Mouse (Mus musculus) urinary bladder, postnatal 14 days (tissue): ENCODE data around the gene Mapkap1.

Experiments
- DNase-seq: peaks from one replicate; pipeline ENCODE4 v3.0.0; 2021; ENCODE audit warnings: low spot score

Gene Mapkap1

GRCm38 (mm10) chr2:34632051-34632450 lies 225.5 kb downstream of the Mapkap1 start:
- DNase-seq: no peak

- no peak for DNase-seq
Observed at GRCm38 (mm10) chr2:34635249-34636165, 228.9 kb downstream of the Mapkap1 start.

GRCm38 (mm10) chr2:34638955-34639650 lies 232.5 kb downstream of the Mapkap1 start:
- peak; percentile 88 for DNase-seq

- DNase-seq: no peak
Observed at GRCm38 (mm10) chr2:34639725-34640124, 233.2 kb downstream of the Mapkap1 start.

GRCm38 (mm10) chr2:34642351-34642750 lies 235.8 kb downstream of the Mapkap1 start:
- no peak for DNase-seq

GRCm38 (mm10) chr2:34644571-34645526 lies 238.3 kb downstream of the Mapkap1 start:
- DNase-seq: no peak

- peak; percentile 80 for DNase-seq
Observed at GRCm38 (mm10) chr2:34645851-34646540, 239.4 kb downstream of the Mapkap1 start.

- no peak for DNase-seq
Observed at GRCm38 (mm10) chr2:34646541-34646865, 239.9 kb downstream of the Mapkap1 start.

- no peak for DNase-seq
Observed at GRCm38 (mm10) chr2:34647410-34647809, 240.8 kb downstream of the Mapkap1 start.

GRCm38 (mm10) chr2:34667820-34668219 lies 261.2 kb downstream of the Mapkap1 start:
- DNase-seq: no peak

- no peak for DNase-seq
Observed at GRCm38 (mm10) chr2:34668440-34669191, 262.0 kb downstream of the Mapkap1 start.

- no peak for DNase-seq
Observed at GRCm38 (mm10) chr2:34669203-34669746, 262.7 kb downstream of the Mapkap1 start.

GRCm38 (mm10) chr2:34670470-34670869 lies 263.9 kb downstream of the Mapkap1 start:
- no peak for DNase-seq

- peak; percentile 58 for DNase-seq
Observed at GRCm38 (mm10) chr2:34671385-34672026, 264.9 kb downstream of the Mapkap1 start.

- DNase-seq: no peak
Observed at GRCm38 (mm10) chr2:34673846-34674245, 267.3 kb downstream of the Mapkap1 start.
